Mouse (Mus musculus): ENCODE results near the gene Dgki. TPM values are rescaled to one million over a fixed set of nuclear protein-coding genes. Genes with fewer than 3 reads are reported as not detected.

The Dgki gene
- polyA plus RNA-seq, 1 experiment, result 0.20 TPM

GRCm38 (mm10) chr6:37322641-37323040 lies 22.7 kb upstream of the Dgki start:
- WGBS, result 87% methylated on average over 7 of the region's 7 CpGs
- no peak overlapping the region for H3K27ac ChIP-seq (ENCODE audit: insufficient read depth, low read depth, low read length)
- H3K4me3 ChIP-seq (ENCODE audit: low read depth, low read length), result no peak overlapping the region
- H3K4me1 ChIP-seq (ENCODE audit: control insufficient read depth, insufficient read depth, insufficient read length, low read length), result no peaks in the 10 kb centered on the region
- no peaks in the 10 kb centered on the region for H3K27me3 ChIP-seq (ENCODE audit: control insufficient read depth, insufficient read depth, low read length)
- no peaks in the 10 kb centered on the region for H3K36me3 ChIP-seq (ENCODE audit: control insufficient read depth, insufficient read depth, low read length)
- no peak for TF ChIP-seq POLR2A (IDR thresholded peaks at IDR 0.05; ENCODE audit: low read depth, low read length)
- no peak for TF ChIP-seq CTCF (IDR thresholded peaks at IDR 0.05; ENCODE audit: extremely low read depth, insufficient read length, insufficient replicate concordance, low read depth, low read length)

- H3K36me3 ChIP-seq (ENCODE audit: control insufficient read depth, insufficient read depth, low read length), result no peaks in the 10 kb centered on the region
- H3K27me3 ChIP-seq (ENCODE audit: control insufficient read depth, insufficient read depth, low read length), result no peaks in the 10 kb centered on the region
- TF ChIP-seq CTCF (IDR thresholded peaks at IDR 0.05; ENCODE audit: extremely low read depth, insufficient read length, insufficient replicate concordance, low read depth, low read length) (no peak), POLR2A (IDR thresholded peaks at IDR 0.05; ENCODE audit: low read depth, low read length) (no peak)
- 83% methylated on average over 9 of the region's 9 CpGs for WGBS
- H3K4me1 ChIP-seq (ENCODE audit: control insufficient read depth, insufficient read depth, insufficient read length, low read length), result no peaks in the 10 kb centered on the region
- no peak overlapping the region for H3K27ac ChIP-seq (ENCODE audit: insufficient read depth, low read depth, low read length)
- H3K4me3 ChIP-seq (ENCODE audit: low read depth, low read length), result no peak overlapping the region
Observed at GRCm38 (mm10) chr6:37322088-37322487, 22.1 kb upstream of the Dgki start.

- no peaks in the 10 kb centered on the region for H3K36me3 ChIP-seq (ENCODE audit: control insufficient read depth, insufficient read depth, low read length)
- no peaks in the 10 kb centered on the region for H3K27me3 ChIP-seq (ENCODE audit: control insufficient read depth, insufficient read depth, low read length)
- TF ChIP-seq CTCF (IDR thresholded peaks at IDR 0.05; ENCODE audit: extremely low read depth, insufficient read length, insufficient replicate concordance, low read depth, low read length) (no peak), POLR2A (IDR thresholded peaks at IDR 0.05; ENCODE audit: low read depth, low read length) (no peak)
- WGBS, result 79% methylated on average over 5 of the region's 5 CpGs
- H3K4me1 ChIP-seq (ENCODE audit: control insufficient read depth, insufficient read depth, insufficient read length, low read length), result no peaks in the 10 kb centered on the region
- H3K4me3 ChIP-seq (ENCODE audit: low read depth, low read length), result no peak overlapping the region
- H3K27ac ChIP-seq (ENCODE audit: insufficient read depth, low read depth, low read length), result no peak overlapping the region
Observed at GRCm38 (mm10) chr6:37317904-37318303, 17.9 kb upstream of the Dgki start.

GRCm38 (mm10) chr6:37315440-37315839 lies 15.5 kb upstream of the Dgki start:
- H3K4me3 ChIP-seq (ENCODE audit: low read depth, low read length), result no peak overlapping the region
- H3K27ac ChIP-seq (ENCODE audit: insufficient read depth, low read depth, low read length), result no peak overlapping the region
- H3K27me3 ChIP-seq (ENCODE audit: control insufficient read depth, insufficient read depth, low read length), result no peaks in the 10 kb centered on the region
- no peaks in the 10 kb centered on the region for H3K4me1 ChIP-seq (ENCODE audit: control insufficient read depth, insufficient read depth, insufficient read length, low read length)
- TF ChIP-seq CTCF (IDR thresholded peaks at IDR 0.05; ENCODE audit: extremely low read depth, insufficient read length, insufficient replicate concordance, low read depth, low read length) (no peak), POLR2A (IDR thresholded peaks at IDR 0.05; ENCODE audit: low read depth, low read length) (no peak)
- no peaks in the 10 kb centered on the region for H3K36me3 ChIP-seq (ENCODE audit: control insufficient read depth, insufficient read depth, low read length)

GRCm38 (mm10) chr6:37310601-37311000 lies 10.6 kb upstream of the Dgki start:
- Histone ChIP-seq H3K27ac (ENCODE audit: insufficient read depth, low read depth, low read length) (no peak overlapping the region), H3K4me1 (ENCODE audit: control insufficient read depth, insufficient read depth, insufficient read length, low read length) (no peaks in the 10 kb centered on the region), H3K4me3 (ENCODE audit: low read depth, low read length) (no peak overlapping the region), H3K27me3 (ENCODE audit: control insufficient read depth, insufficient read depth, low read length) (no peaks in the 10 kb centered on the region), H3K36me3 (ENCODE audit: control insufficient read depth, insufficient read depth, low read length) (no peaks in the 10 kb centered on the region)
- TF ChIP-seq POLR2A (IDR thresholded peaks at IDR 0.05; ENCODE audit: low read depth, low read length), result no peak
- TF ChIP-seq CTCF (IDR thresholded peaks at IDR 0.05; ENCODE audit: extremely low read depth, insufficient read length, insufficient replicate concordance, low read depth, low read length), result no peak
- WGBS, result 81% methylated on average over 4 of the region's 4 CpGs

GRCm38 (mm10) chr6:37306616-37307015 lies 6.6 kb upstream of the Dgki start:
- Histone ChIP-seq H3K36me3 (ENCODE audit: control insufficient read depth, insufficient read depth, low read length) (no peaks in the 10 kb centered on the region), H3K27me3 (ENCODE audit: control insufficient read depth, insufficient read depth, low read length) (no peaks in the 10 kb centered on the region), H3K4me1 (ENCODE audit: control insufficient read depth, insufficient read depth, insufficient read length, low read length) (no peaks in the 10 kb centered on the region), H3K27ac (ENCODE audit: insufficient read depth, low read depth, low read length) (no peak overlapping the region), H3K4me3 (ENCODE audit: low read depth, low read length) (no peak overlapping the region)
- WGBS, result 85% methylated on average over 1 of the region's 1 CpGs
- TF ChIP-seq POLR2A (IDR thresholded peaks at IDR 0.05; ENCODE audit: low read depth, low read length) (no peak), CTCF (IDR thresholded peaks at IDR 0.05; ENCODE audit: extremely low read depth, insufficient read length, insufficient replicate concordance, low read depth, low read length) (no peak)

- Histone ChIP-seq H3K4me1 (ENCODE audit: control insufficient read depth, insufficient read depth, insufficient read length, low read length) (no peaks in the 10 kb centered on the region; the same call in 1 of the 2 replicates), H3K36me3 (ENCODE audit: control insufficient read depth, insufficient read depth, low read length) (no peaks in the 10 kb centered on the region), H3K27me3 (ENCODE audit: control insufficient read depth, insufficient read depth, low read length) (peaks cover 22% of the 10 kb centered on the region), H3K27ac (ENCODE audit: insufficient read depth, low read depth, low read length) (no peak overlapping the region), H3K4me3 (ENCODE audit: low read depth, low read length) (no peak overlapping the region)
- TF ChIP-seq CTCF (IDR thresholded peaks at IDR 0.05; ENCODE audit: extremely low read depth, insufficient read length, insufficient replicate concordance, low read depth, low read length) (no peak), POLR2A (IDR thresholded peaks at IDR 0.05; ENCODE audit: low read depth, low read length) (no peak)
- 22% methylated on average over 13 of the region's 13 CpGs for WGBS
Observed at GRCm38 (mm10) chr6:37300492-37300891, 508 bp upstream of the Dgki start.

- peaks cover 22% of the 10 kb centered on the region for H3K27me3 ChIP-seq (ENCODE audit: control insufficient read depth, insufficient read depth, low read length)
- no peak overlapping the region for H3K4me3 ChIP-seq (ENCODE audit: low read depth, low read length)
- 33% methylated on average over 4 of the region's 4 CpGs for WGBS
- H3K36me3 ChIP-seq (ENCODE audit: control insufficient read depth, insufficient read depth, low read length), result no peaks in the 10 kb centered on the region
- TF ChIP-seq POLR2A (IDR thresholded peaks at IDR 0.05; ENCODE audit: low read depth, low read length) (no peak), CTCF (IDR thresholded peaks at IDR 0.05; ENCODE audit: extremely low read depth, insufficient read length, insufficient replicate concordance, low read depth, low read length) (no peak)
- H3K4me1 ChIP-seq (ENCODE audit: control insufficient read depth, insufficient read depth, insufficient read length, low read length), result no peaks in the 10 kb centered on the region; the same call in 1 of the 2 replicates
- H3K27ac ChIP-seq (ENCODE audit: insufficient read depth, low read depth, low read length), result no peak overlapping the region
Observed at GRCm38 (mm10) chr6:37298982-37299381, 1.0 kb downstream of the Dgki start.
